Mouse (Mus musculus) erythroblast, embryonic 14.5 days (primary cell): ENCODE data around the gene Hes6. TPM values are rescaled to one million over a fixed set of nuclear protein-coding genes. Genes with fewer than 3 reads are reported as not detected.

Experiments used
- H3K27me3 ChIP-seq: 2 replicates; pipeline ENCODE4 v1.6.1; 2012; ENCODE audit warnings: inconsistent platforms; ENCODE audit not compliant: control insufficient read depth
- H3K36me3 ChIP-seq: 2 replicates; pipeline ENCODE4 v1.6.1; 2012; ENCODE audit warnings: mild to moderate bottlenecking, inconsistent platforms; ENCODE audit not compliant: control insufficient read depth
- H3K4me1 ChIP-seq: 2 replicates; pipeline ENCODE4 v1.6.1; 2012; ENCODE audit warnings: inconsistent platforms; ENCODE audit not compliant: control insufficient read depth
- H3K4me3 ChIP-seq: replicated peaks from 2 replicates; pipeline ENCODE3; 2012; ENCODE audit warnings: moderate library complexity, mild to moderate bottlenecking, inconsistent platforms
- H3K9me3 ChIP-seq: 2 replicates; pipeline ENCODE4 v1.6.1; 2012; ENCODE audit warnings: low read length, inconsistent platforms, mixed read lengths; ENCODE audit not compliant: control insufficient read depth
- GATA1 ChIP-seq: IDR thresholded peaks from 2 replicates; pipeline ENCODE4 v1.6.1; 2012; ENCODE audit warnings: low read length, inconsistent platforms, mixed read lengths
- TAL1 ChIP-seq: IDR thresholded peaks from 3 replicates; pipeline ENCODE4 v1.6.1; 2012; ENCODE audit warnings: low read length, inconsistent platforms, mixed read lengths
- polyA plus RNA-seq: library from polyadenylated mRNA; stranded (reverse); fragments of >175 nt; gene quantifications from 2 replicates; pipeline ENCODE4 v1.2.3, GENCODE M21; 2012

Hes6 gene
- polyA plus RNA-seq, 1 experiment = 0.80 TPM

DNA sequence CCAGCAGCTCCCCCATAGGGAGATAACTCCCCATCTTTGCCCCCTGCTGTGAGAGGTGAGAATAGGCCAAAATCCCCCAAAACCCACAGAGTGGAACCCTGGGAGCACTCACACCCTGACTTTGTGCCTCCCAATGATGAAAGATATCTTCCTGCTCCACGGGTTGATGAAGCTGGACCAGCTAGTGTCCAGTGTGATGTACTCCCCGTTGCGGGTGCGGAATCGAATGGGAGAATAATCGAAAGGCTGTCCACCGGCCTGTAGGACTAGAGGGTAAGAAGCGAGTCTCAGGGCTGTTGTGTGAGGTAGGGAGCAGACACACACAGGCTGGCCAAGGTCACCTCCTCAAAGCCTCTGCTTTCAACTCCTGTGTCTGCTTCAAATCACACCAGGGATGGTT, 21.1 kb upstream of the Hes6 start:
- Histone ChIP-seq H3K36me3 (peaks cover 34% of the 10 kb centered on the region), H3K4me1 (no peaks in the 10 kb centered on the region; the same call in 1 of the 2 replicates), H3K4me3 (no peak overlapping the region), H3K9me3 (no peaks in the 10 kb centered on the region), H3K27me3 (no peaks in the 10 kb centered on the region)
- TF ChIP-seq TAL1 = no peak
- TF ChIP-seq GATA1 = no peak

DNA sequence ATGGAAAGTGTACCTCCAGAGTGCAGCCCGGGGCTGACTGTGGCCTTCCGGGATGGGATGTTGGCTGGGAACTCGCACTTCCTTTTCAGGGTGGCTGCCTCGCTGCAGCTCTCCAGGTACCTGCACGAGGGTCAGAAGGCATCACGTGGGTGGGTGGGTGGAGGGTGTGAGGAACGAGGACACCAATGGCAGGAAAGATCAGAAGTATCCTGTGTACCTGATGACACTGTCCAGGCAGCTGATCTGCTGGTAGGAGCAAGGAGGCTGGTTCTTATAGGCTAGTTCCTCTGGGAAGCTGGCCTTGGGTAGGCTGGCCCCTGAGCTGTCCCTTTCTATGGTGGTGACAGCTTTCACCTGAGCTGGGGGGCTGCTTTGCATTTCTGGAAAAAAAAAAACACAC, 16.9 kb upstream of the Hes6 start:
- H3K4me1 ChIP-seq = no peaks in the 10 kb centered on the region
- TF ChIP-seq TAL1 (no peak), GATA1 (no peak)
- no peaks in the 10 kb centered on the region for H3K27me3 ChIP-seq
- peaks cover 52% of the 10 kb centered on the region; the same call in 1 of the 2 replicates for H3K36me3 ChIP-seq
- no peak overlapping the region for H3K4me3 ChIP-seq
- H3K9me3 ChIP-seq = no peaks in the 10 kb centered on the region

DNA sequence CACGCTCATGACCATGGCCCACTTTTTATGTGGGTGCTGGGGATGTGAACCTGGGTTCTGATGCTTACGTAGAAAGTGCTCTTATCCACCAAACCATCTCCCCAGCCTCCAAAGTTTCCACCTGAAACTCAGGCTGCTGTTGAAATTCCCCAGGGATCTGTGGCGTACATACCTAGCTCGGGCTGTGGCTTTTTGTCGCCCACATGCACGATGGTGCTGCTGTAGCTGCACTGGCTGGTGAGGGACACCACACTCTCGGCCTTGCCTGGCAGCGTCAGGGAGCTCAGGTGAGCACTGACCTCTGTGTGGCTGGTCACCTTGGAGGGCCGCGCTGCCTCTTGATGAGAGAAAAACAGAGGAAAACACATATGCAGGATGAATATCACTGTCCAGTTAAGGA, 15.4 kb upstream of the Hes6 start:
- Histone ChIP-seq H3K9me3 (no peaks in the 10 kb centered on the region), H3K4me1 (no peaks in the 10 kb centered on the region), H3K36me3 (peaks cover 39% of the 10 kb centered on the region; the same call in 1 of the 2 replicates), H3K27me3 (no peaks in the 10 kb centered on the region), H3K4me3 (no peak overlapping the region)
- TF ChIP-seq TAL1 = no peak
- TF ChIP-seq GATA1 = no peak

DNA sequence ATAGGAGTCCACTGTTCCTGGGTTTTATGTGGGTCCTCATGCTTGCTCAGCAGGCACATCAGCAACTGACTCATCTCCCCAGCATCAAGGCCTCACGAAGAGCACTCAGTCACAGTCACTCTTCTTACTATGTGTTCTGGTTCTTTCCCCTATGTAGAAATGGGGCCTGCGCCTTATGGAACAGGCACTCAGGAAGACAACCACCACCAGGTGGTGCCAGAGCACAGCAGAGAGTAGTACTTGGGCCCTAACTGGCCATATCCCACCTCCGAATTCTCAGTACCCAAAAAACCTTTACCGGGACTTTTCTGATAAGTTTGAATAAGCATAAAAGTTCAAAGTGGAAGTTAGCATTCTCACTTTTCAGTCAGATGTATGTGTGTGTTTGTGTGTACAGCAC, 14.8 kb upstream of the Hes6 start:
- TF ChIP-seq TAL1 (no peak), GATA1 (no peak)
- no peak overlapping the region for H3K4me3 ChIP-seq
- H3K27me3 ChIP-seq = no peaks in the 10 kb centered on the region
- H3K36me3 ChIP-seq = peaks cover 44% of the 10 kb centered on the region
- H3K4me1 ChIP-seq = no peaks in the 10 kb centered on the region
- H3K9me3 ChIP-seq = no peaks in the 10 kb centered on the region

DNA sequence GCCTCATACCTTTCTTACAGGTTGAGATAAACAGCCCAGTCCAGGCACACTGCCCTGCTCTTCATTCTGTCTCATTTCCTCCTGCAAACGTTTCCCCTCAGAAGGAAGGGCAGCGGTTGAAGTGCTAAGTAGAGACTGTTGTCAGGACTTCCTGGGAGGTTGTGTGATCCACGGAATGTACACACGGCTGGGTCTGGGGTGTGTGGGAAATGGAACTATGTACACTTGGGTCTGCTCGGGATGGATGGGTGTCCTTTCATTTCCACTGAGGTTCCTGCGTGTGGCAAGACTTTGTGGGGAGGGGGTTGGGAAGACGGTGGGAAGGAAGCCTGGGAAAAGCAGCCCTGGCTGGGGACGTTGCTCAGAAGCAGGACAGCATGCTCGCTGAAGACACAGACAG, 12.6 kb upstream of the Hes6 start:
- H3K27me3 ChIP-seq = no peaks in the 10 kb centered on the region
- TF ChIP-seq GATA1 (no peak), TAL1 (no peak)
- H3K36me3 ChIP-seq = peaks cover 37% of the 10 kb centered on the region

DNA sequence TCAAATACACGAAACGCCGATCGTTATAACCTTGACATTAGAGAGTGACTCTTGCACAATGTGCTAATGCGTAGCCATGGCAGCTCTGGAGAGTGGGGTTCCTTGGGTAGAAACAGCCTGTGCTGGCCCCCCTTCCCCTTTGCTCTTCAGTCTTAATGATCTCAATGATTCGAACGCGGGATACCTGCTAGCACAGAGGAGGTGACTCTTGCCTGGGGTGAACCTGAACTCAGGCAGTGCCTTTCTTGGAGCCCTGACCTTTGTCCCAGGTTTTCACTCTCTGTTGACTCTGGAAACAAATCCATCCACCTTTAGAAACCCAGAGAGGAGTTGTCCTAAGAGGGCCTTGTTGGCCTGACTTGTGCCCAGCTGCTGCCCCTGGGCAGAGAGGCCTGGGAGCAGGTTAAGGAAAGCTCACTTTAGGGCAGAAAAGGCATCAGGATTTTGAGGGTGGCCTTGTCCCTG, 6.8 kb upstream of the Hes6 start:
- Histone ChIP-seq H3K9me3 (no peaks in the 10 kb centered on the region), H3K36me3 (peaks cover 23% of the 10 kb centered on the region), H3K4me3 (no peak overlapping the region), H3K27me3 (no peaks in the 10 kb centered on the region), H3K4me1 (no peaks in the 10 kb centered on the region)
- no peak for TF ChIP-seq TAL1
- TF ChIP-seq GATA1 = no peak

More for the DNA sequence above, 12.6 kb upstream of the Hes6 start:
- no peak overlapping the region for H3K4me3 ChIP-seq
- H3K9me3 ChIP-seq = no peaks in the 10 kb centered on the region
- no peaks in the 10 kb centered on the region for H3K4me1 ChIP-seq

DNA sequence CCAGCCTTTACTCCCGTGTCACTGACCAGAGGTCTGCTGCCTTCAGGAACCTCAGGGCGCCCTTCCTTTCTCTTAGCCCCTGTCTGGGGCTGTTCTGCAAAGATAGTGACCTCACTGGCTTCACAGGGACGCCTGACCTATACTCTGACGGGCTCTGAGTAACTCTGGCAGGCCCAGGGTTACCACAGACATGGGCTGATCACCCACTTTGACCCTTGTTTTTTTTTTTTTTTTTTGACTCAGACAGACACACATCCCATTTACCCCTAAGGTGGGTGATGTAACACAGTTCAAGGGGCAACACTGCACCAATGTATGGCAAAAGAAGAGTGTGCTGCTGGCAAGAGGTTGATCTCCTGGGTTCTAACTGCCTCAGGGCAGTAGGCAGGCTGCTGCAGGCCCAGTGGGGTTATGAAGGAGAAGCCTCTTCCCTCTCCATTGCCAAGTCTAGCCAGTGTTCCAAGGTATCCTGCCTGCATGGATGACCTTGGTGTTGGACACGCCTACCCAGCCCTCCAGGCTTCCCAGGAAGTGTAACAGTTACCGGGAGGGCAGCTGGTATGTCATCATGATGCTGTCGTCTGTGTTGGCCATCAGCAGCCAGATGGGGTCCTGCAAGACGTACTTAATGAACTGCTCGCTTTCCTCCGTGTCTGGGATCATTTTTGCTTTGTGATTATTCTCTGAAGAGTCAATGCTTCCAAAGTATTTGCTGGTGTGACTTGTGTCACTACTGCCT, 6.2 kb upstream of the Hes6 start:
- H3K27me3 ChIP-seq = peaks cover 5% of the 10 kb centered on the region
- TF ChIP-seq GATA1 = no peak
- no peak for TF ChIP-seq TAL1
- H3K36me3 ChIP-seq = peaks cover 23% of the 10 kb centered on the region
- no peak overlapping the region for H3K4me3 ChIP-seq
- no peaks in the 10 kb centered on the region for H3K9me3 ChIP-seq
- H3K4me1 ChIP-seq = no peaks in the 10 kb centered on the region

DNA sequence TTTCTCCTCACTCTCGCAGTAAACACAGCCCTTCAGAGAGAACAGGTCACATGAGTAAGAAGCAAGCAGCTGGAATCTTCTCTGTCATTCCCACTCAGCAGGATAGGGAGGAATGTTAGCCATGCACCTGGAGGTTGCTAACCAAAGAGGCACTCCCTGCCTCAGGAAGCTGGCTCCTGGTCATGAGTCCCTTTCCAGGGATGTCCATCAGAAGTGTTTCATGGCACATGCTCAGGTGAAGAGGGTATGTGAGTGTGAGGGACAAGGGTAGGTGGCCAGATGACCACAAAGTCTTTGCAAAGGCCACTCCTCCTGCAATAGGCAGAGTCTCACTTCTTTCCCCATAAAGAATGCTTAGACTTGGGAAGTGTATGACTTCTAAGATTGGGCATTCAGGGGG, 4.2 kb upstream of the Hes6 start:
- Histone ChIP-seq H3K4me1 (peaks cover 16% of the 10 kb centered on the region), H3K9me3 (no peaks in the 10 kb centered on the region), H3K4me3 (no peak overlapping the region), H3K27me3 (peaks cover 25% of the 10 kb centered on the region), H3K36me3 (peaks cover 15% of the 10 kb centered on the region; the same call in 1 of the 2 replicates)
- TF ChIP-seq GATA1 (no peak), TAL1 (no peak)

DNA sequence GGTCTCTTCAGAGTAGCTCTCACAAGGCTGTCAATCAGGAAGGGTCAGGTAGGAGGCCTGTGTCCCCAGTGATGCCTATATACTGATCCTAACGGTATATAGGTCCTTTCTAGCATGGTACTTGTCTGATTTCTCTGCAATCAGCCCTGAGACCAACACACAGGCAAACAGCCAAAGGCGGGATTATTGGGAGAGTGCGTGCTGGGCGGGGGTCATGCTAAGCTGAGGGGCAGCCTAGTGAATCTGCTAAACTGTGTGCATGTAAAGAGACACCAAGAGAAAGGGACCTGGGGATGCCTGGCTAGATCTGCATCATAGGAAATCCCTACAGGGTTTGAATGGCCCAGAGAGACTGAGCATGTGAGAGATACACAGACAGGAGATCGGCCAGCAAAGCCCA, 1.5 kb upstream of the Hes6 start:
- TF ChIP-seq GATA1 = no peak
- no peak for TF ChIP-seq TAL1
- Histone ChIP-seq H3K4me3 (no peak overlapping the region), H3K27me3 (peaks cover 38% of the 10 kb centered on the region), H3K4me1 (peaks cover 28% of the 10 kb centered on the region), H3K9me3 (no peaks in the 10 kb centered on the region), H3K36me3 (peaks cover 12% of the 10 kb centered on the region; the same call in 1 of the 2 replicates)
